Mouse (Mus musculus): ENCODE measurements around the gene Egfem1.

The Egfem1 gene

GRCm38 (mm10) chr3:29081952-29082295 is at the start of gene Egfem1:
Gene Egfem1 (plus strand): TSS chr3:29082023.
- peak; percentile 80 for DNase-seq (ENCODE audit: low read depth, low spot score)

DNA sequence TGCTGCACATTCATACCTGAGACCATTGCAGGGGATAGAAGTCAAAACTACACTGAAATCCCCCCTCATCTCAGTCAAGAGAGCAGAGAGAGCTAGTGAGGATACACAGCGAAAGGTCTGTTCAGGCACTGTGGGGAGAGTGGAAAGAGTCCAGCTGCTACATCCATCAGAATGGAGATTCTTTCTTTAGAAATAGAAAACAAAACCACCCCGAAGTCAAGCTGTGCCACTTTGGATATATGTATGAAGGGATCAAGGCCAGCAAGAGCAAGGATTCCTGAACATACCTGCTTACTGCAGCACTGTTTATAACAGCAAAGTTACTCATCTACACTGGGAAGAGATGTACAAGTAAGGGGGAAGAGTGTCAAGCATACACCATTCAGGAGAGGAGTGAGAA is 48.7 kb upstream of the Egfem1 start:
- no peak for DNase-seq (ENCODE audit: low read depth, low spot score)

GRCm38 (mm10) chr3:29036146-29036545 is 45.7 kb upstream of the Egfem1 start:
- DNase-seq (ENCODE audit: low read depth, low spot score), result peak; percentile 54

GRCm38 (mm10) chr3:29036620-29037019 is 45.2 kb upstream of the Egfem1 start:
- DNase-seq (ENCODE audit: low read depth, low spot score), result no peak

- no peak for DNase-seq (ENCODE audit: low read depth, low spot score)
These were observed 41.8 kb upstream of the Egfem1 start for GRCm38 (mm10) chr3:29040064-29040463.

- no peak for DNase-seq (ENCODE audit: low read depth, low spot score)
These were observed 35.5 kb upstream of the Egfem1 start for GRCm38 (mm10) chr3:29046281-29046680.

DNA sequence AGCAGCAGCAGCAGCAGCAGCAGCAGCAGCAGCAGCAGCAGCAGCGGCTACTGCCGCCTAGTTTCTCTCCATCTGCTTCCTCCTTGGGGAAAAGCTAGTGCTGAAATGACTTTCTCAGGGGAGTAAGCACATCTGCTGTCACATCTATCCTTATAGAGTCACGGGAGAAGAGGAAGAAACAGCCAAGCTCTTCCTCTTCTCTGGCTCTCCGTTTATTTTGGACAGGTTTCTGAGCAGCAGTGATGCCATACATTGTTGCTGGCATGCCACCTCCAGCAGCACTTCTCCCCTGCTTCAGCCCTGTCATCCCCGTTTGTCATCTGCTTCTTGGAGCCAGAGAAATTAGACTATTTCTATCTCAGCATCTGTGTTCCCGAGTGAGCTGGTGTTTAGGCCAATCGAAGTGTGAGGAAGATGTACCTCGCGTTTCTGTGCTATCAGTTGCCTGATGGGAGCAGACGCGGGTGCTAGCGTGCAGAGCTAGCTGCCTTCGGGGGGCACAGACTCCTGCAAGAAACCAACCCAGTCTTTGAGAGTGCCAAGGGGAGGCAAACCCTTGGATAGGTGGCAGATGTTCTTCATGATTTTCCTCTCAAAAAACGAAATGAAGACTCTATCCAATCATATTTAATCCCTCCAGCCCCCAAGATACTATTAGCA is 34.4 kb upstream of the Egfem1 start:
- peak; percentile 63 for DNase-seq (ENCODE audit: low read depth, low spot score)

DNA sequence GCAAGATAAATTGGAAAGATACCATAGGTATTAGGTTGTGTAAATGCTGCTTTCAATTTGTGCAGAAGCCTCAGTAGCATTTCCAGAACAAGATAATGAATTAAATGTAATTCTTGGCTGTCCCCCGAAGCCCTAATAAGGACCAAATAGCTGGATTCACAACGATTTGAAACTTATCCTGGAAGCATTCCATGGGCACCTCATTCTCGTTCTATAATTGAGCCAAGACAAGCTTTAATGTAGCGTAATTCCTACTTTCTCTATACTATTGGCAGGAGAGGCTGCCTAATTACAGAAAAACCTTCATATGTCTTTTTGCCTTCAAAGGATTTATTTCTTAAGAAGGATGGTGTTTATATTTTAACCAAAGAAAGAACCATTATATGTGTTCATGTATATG is 18.7 kb upstream of the Egfem1 start:
- DNase-seq (ENCODE audit: low read depth, low spot score), result no peak

GRCm38 (mm10) chr3:29068428-29069098 is 13.3 kb upstream of the Egfem1 start:
- no peak for DNase-seq (ENCODE audit: low read depth, low spot score)

- DNase-seq (ENCODE audit: low read depth, low spot score), result no peak
These were observed 10.5 kb upstream of the Egfem1 start for GRCm38 (mm10) chr3:29071315-29071714.

GRCm38 (mm10) chr3:29081517-29081916 is 306 bp upstream of the Egfem1 start:
- DNase-seq (ENCODE audit: low read depth, low spot score), result peak; percentile 46

DNA sequence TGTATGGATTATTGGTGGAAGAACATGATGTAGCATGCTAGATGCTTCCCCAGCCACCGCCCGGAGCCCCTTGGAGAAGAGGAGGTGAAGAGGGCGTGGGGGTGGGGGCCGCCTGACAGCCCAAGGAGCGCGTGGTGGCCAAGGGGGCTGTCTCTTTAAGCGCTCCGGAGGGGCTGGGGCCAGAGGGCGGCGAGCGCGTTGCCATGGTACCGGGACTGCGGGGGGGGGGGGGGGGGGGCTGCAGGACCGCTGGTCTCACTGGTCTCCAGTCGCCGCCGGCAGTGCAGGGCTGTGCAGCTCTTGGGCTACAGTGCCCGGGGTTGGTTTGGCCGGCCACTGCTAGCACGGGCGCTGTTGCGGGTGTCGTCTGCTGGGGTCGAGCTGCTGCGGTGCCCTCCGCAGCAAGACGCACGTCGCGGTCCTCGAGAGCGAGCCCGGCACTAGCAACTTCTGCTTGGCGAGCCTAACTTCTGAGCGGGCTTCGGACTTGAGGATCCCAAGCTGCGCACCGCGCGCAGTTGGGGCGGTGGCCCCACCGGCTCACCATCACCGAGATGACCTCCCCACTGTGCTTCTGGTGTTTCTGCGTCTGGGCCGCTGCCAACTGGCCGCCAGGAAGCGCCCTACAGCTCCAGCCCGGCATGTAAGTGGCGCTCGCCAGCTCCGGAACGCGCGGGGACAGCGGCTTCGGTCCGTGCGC is 623 bp downstream of the Egfem1 start:
- peak; percentile 50 for DNase-seq (ENCODE audit: low read depth, low spot score)

GRCm38 (mm10) chr3:29082996-29083350 is 1.1 kb downstream of the Egfem1 start:
- DNase-seq (ENCODE audit: low read depth, low spot score), result no peak

- DNase-seq (ENCODE audit: low read depth, low spot score), result no peak
These were observed 16.6 kb downstream of the Egfem1 start for GRCm38 (mm10) chr3:29098467-29098866.

DNA sequence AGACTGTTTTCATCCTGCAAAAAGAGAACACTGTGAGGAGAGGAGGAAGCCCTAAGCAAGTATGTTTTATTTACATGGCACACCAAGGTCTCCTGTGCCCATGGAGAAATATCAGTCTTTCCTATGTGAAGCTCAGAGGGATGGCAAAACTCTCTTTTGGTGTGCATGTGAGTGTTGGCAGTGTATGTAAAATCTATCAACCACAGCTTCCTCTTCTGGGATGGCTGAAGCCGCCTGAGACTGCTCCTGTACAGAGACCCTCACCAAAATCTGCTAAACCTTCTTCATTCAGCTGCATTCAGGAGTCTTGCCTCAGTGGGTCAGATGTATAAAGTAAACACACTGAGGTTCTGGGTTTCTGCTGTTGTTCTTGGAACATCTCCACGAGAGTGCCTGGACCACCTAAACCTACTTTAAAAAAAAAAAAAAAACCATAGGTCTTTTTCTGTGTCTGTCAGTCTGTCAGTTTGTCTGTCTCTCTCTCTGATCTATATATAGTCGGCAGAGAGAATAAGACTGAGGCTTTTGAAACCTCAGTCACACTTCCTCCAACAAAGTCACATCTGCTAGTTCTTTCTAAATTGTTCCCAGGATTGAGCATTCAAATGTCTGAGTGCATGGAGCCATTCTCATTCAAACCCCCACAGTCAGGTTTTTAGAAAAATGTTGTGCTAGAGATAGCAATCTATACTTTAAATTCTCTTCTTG is 24.3 kb downstream of the Egfem1 start:
- DNase-seq (ENCODE audit: low read depth, low spot score), result no peak

GRCm38 (mm10) chr3:29107134-29107533 is 25.3 kb downstream of the Egfem1 start:
- DNase-seq (ENCODE audit: low read depth, low spot score), result no peak

DNA sequence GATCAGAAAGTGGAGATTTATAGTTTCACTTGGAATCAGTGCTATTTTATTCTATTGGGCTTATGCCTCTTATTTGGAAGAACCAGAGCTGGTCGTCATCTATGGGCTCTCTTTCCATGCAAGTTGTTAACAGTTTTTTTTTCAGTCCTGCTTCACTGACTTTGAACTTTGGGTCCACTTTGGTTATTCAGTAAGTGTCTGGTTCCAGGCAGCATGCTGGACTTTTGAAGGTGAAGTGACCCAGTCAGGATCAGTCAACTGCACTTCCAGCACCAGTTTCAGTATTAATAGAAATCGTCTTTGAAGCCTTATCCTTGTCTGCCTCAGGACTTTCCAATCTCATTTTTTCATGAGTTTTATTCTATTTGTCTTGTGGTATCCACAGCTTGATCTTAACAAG is 28.5 kb downstream of the Egfem1 start:
- DNase-seq (ENCODE audit: low read depth, low spot score), result no peak

- no peak for DNase-seq (ENCODE audit: low read depth, low spot score)
These were observed 32.7 kb downstream of the Egfem1 start for GRCm38 (mm10) chr3:29114517-29114916.

- no peak for DNase-seq (ENCODE audit: low read depth, low spot score)
These were observed 35.6 kb downstream of the Egfem1 start for GRCm38 (mm10) chr3:29117379-29117778.

DNA sequence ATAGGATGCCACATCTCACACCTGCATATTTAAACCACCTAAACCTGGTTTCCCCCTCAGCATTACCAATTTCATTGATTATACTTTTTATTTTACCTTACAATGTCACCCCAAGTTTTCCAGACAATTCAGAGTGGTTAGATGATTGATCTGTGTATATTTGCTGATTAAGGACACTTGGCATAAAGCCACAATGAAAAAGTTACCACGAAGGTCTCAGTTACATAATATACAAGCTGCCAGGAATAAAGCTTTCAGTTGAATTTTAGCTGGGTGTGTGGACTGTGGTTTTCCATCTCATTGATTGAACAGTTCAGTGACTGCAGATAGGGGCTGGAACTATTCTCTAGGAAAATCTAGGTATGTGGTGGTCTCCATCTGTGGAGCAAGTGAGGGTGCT is 40.7 kb downstream of the Egfem1 start:
- DNase-seq (ENCODE audit: low read depth, low spot score), result no peak

GRCm38 (mm10) chr3:29132054-29132931 is 50.5 kb downstream of the Egfem1 start:
- DNase-seq (ENCODE audit: low read depth, low spot score), result no peak
